Mouse (Mus musculus): ENCODE results near the gene Prex1.

Prex1 gene

GRCm38 (mm10) chr2:166691602-166692509 lies 21.8 kb downstream of the Prex1 start:
- in situ Hi-C loops (cut with MboI, MseI): no loop called here

DNA sequence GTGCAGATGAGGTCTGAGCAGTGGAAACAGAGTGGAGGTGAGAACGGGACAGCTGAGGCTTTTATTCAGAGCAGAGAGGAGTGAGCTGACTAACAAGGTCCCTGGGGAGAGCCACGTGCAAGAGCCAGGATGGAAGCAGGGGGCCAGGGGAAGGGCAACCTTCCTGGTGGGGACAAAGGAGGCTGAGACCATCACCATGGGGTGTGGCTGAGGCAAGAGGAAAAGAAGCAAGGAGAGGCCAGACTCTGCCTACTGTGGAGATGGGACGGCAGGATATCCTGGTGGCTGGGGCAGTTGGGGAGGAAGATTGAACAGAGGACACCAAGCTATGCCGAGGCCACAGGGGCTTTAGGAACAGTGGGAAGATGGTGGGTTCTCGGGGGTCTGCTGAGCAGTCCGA lies 26.7 kb downstream of the Prex1 start:
- in situ Hi-C loops (cut with MboI, MseI): no loop called here

- in situ Hi-C loops (cut with MboI, MseI): no loop called here
These were observed 27.8 kb downstream of the Prex1 start for GRCm38 (mm10) chr2:166685824-166686223.

DNA sequence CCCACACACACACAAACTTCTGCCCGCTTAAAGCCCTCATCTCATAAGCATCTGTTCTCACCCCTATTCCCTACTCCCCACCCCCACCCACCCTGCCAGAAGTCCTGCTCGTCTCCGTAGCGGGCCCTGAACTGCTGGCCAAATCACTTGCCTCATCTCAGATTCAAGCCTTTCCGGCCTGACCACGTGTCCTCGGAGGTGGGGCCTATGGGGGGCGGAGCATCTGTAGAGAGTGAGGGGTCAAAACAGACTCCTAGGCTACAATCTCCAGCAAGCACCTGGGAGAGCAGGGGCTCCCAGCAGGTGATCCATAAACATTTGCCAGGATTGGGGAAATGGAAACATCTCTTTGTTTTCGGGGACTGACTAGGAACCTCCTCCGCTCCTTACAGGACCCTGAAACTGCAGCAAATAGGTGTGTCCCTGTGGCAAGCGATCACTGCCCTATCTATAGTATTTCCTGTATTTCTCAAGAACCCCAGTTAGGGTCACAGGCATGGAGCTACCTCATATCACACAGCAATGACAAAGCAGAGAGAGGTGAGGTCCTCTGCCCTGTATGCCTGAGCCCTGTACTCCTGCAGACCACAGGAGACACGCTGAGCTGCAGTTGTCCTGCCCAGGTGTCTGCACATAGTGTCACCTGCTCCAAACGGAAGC lies 29.6 kb downstream of the Prex1 start:
- in situ Hi-C loops (cut with MboI, MseI): no loop called here

DNA sequence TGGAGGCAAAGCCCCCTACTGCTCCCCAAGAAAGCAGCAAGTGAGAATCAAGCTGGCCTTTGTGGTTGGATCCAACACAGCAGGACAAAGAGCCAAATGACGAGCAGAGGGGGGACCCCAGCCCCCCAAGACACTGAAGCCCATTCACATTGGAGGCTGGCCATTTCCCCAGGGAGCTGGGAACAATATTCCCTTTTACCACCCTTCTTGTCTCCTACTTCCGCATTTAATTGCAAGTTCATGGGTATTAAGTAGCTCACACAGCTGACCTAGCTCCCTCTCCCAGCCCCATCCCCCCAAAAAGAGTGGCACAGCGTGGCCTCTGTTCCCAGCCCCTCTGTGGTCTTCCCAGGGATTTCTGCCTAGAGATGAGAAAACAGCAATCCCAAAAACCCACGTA lies 30.8 kb downstream of the Prex1 start:
- in situ Hi-C loops (cut with MboI, MseI): no loop called here

- in situ Hi-C loops (cut with MboI, MseI): no loop called here
These were observed 34.5 kb downstream of the Prex1 start for GRCm38 (mm10) chr2:166678959-166679759.

DNA sequence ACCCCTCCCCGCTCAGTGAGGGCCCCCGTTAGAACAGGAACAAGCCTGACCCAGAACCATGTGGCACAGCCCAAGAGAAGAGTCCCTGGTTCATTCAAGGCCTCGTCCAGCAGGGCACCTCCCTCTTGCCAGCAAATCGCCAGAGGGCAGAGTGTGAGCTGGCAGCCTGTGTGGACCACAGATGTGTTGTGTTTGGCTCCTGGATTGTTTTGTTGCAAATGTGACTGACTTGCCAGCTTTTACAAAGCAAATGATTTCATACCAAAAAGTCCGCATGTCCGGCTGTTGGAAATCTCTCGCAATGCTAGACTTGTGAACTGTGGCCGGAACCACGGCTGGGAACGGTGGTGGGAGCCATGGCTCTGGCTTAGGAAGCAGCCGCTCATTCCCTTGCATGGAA lies 36.7 kb downstream of the Prex1 start:
- in situ Hi-C loops (cut with MboI, MseI): no loop called here

DNA sequence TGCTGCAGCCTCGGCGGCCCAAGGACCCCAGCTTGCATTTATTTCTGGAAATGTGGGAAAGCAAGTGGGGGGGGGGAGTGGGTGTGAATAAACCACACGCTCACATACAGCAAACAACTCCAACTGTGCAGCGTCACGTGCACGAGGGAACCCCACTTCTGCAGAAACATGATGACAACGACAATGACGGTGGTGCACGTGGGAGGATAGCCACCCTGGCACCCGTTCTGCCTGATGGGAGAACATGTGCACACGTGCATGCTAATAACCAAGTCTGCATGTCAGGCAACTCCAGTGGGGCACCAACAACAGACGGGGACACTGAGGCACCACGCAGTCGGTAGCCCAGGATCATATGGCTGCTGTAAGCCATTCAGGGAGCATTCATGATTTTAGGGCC lies 37.1 kb downstream of the Prex1 start:
- in situ Hi-C loops (cut with MboI, MseI): no loop called here

DNA sequence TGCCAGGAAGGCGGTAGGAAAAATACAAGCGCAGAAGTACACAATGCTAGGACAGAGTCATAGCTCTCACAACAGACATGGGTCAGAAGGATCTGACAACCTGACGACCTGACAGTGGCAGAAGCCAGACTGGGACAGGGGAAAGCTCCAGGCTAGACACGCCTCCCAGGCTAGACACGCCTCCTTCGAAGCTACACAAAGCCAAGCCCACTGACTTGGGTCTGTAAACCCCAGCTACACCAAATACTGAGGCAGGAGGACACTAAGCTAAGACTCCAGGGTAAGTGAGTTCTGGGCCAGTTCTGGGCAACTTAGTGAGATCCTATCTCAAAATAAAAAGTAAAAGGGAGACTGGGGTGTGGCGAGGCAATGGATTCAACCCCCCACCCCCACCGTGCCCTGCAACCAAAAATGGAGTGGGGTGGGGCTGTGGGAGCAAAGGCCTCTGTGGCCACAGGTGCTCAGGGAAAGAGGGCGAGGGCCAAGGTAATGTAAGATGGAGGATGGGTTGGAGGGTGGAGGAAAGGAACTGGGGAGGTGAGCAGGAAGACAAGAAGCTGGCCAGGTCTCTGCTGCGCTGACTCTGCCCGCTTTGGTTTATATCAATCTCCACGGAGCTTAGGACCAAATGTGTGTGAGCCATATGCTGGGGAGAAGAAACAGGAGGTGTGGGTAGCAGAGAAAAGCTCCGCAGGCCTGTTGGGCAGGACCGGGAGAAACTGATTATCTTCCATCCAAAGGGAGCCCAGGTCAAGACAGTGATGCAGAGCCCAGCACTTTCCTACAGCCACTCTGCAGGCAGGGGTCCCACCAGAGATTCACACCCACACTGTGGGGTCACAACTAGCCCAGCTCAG lies 37.8 kb downstream of the Prex1 start:
- in situ Hi-C loops (cut with MboI, MseI): no loop called here

- in situ Hi-C loops (cut with MboI, MseI): loop anchor here in 1 of 2 experiments (25.0 kb wide), 1 partner anchor 1263 kb away; the partner anchor contains the start of gene Ptpn1
These were observed 38.9 kb downstream of the Prex1 start for GRCm38 (mm10) chr2:166674693-166675092.

DNA sequence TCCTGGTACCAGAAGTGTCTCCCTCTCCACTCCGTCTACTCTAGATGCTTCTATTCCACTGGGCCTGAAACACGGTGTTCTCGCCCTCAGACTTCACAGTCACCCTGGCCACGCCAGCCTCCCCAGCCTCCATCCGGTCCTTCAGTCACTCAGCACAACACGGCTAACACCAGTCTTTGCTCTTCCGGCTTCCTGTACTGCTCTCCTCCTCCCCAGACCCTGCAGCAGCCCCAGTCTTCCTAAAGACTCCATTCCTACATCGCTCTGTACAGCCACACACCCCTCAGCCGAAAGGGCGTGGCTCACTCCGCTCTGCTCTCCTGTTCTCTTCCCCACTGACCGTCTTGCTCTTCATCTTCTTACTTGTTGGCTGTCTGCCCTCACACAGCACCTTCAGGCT lies 39.7 kb downstream of the Prex1 start:
- in situ Hi-C loops (cut with MboI, MseI): loop anchor here in 1 of 2 experiments (25.0 kb wide), 1 partner anchor 1263 kb away; the partner anchor contains the start of gene Ptpn1

DNA sequence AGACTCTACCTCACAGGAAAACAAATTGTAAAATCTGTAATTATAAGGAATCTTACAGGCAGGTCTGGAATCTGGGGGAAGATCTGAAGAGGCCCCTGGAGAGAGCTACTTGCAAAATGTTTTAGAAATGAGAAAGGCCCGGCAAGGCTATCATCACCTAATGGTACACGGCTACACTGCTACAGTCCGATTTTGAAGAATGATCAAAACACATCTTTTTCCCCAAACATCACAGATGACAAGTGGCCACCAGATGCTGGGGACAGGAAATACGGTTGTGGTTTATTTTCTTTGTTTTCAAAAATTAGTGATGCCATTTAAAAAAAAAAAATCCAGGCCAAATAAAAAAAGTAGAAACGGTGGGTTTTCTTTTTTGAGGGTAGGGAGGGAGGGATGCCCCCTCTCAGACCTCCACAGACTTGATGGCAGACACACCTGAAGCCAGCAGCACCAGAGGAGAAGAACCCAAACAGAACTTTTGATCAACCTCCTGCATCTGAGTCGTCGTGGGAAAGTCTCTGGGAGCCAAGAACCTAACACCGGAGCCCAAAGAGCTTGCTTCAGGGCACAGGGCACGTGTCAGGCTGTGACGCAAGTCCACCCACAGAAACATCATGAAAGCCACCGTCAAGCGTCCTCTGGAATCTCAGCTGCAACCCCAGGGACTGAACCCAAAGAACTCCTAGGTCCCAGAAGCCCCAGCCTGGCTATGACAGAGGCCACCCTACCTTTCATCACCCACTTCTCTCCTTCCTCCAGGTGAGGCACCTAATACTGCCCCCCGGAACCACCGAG lies 41.3 kb downstream of the Prex1 start:
- in situ Hi-C loops (cut with MboI, MseI): loop anchor here in 1 of 2 experiments (25.0 kb wide), 1 partner anchor 1265 kb away; the partner anchor contains the start of gene Ptpn1

DNA sequence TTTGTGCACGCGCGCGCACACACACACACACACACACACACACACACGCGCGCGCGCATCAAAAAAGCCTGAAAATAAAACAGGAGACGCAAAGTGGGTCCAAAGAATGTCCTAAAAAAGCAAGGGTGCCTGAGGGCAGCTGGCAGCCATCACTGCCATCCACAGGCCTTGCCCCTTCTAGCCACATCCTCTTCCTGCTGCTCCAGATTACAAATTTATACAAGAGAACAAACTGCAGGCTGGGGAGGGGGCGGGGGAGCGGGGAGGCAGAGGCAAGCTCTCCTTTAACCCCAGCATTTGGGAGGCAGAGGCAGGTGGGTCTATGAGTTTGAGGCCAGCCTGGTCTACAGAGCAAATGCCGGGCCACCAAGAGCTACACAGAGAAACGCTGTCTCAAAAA lies 42.0 kb downstream of the Prex1 start:
- in situ Hi-C loops (cut with MboI, MseI): loop anchor here in 1 of 2 experiments (25.0 kb wide), 1 partner anchor 1266 kb away; the partner anchor contains the start of gene Ptpn1

- in situ Hi-C loops (cut with MboI, MseI): loop anchor here in 1 of 2 experiments (25.0 kb wide), 1 partner anchor 1266 kb away; the partner anchor contains the start of gene Ptpn1
These were observed 42.6 kb downstream of the Prex1 start for GRCm38 (mm10) chr2:166671019-166671418.

DNA sequence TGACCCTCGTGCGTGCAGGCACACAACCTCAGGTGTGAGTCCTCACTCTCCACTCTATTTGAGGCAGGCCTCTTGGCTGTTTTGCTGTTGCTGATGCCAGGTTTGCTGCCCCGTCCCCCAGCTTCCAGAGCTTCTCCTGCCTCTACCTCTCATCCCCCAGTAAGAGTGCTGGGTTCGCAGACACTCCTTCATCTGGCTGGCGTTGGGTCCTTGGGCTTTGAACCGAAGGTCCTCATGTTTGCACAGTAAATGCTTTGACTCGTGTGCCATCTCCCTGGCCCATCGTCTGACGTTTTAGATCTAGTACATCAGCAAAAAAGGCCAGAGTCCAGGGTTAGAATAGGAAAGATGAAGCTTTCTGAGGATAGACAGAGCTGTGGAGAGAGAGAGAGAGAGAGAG lies 43.7 kb downstream of the Prex1 start:
- in situ Hi-C loops (cut with MboI, MseI): loop anchor here in 1 of 2 experiments (25.0 kb wide), 1 partner anchor 1267 kb away; the partner anchor contains the start of gene Ptpn1

- in situ Hi-C loops (cut with MboI, MseI): loop anchor here in 1 of 2 experiments (25.0 kb wide), 1 partner anchor 1269 kb away; the partner anchor contains the start of gene Ptpn1
These were observed 45.6 kb downstream of the Prex1 start for GRCm38 (mm10) chr2:166667790-166668695.

GRCm38 (mm10) chr2:166666175-166666574 lies 47.5 kb downstream of the Prex1 start:
- in situ Hi-C loops (cut with MboI, MseI): loop anchor here in 1 of 2 experiments (25.0 kb wide), 1 partner anchor 1271 kb away; the partner anchor contains the start of gene Ptpn1

- in situ Hi-C loops (cut with MboI, MseI): loop anchor here in 1 of 2 experiments (25.0 kb wide), 1 partner anchor 1272 kb away; the partner anchor contains the start of gene Ptpn1
These were observed 48.2 kb downstream of the Prex1 start for GRCm38 (mm10) chr2:166665244-166665922.
